Mouse (Mus musculus): ENCODE data around the gene Naip2. TPM values are rescaled to one million over a fixed set of nuclear protein-coding genes. Genes with fewer than 3 reads are reported as not detected.

The Naip2 gene
- total and polyA plus RNA-seq, 3 experiments = 2.4 to 4.0 TPM; not detected in 1

DNA sequence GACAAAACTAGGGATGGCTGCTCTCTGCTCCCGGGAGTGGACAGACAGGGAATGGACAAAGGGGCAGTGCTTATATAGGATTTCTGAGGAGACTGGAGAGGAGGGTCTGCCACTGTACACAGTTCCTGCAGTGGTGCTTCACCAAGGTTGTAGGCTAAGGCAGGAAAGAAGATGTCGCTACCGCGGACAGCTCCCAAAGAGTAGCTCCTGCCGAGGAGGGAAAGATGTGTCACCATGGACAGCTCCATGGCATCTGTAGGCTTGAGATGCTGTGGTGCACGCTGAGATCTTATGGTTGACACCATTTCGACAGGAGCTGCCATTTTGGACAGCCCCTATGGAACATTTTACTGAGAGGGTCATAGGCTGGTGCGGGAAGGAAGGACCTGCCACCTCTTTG, 8.6 kb upstream of the Naip2 start:
- no peaks in the 10 kb centered on the region for H3K27me3 ChIP-seq (ENCODE audit: control insufficient read depth in 1 of 2, insufficient read depth in 2 of 2, low read length in 2 of 2)
- TF ChIP-seq EP300 (IDR thresholded peaks at IDR 0.05; ENCODE audit: low read depth in 1 of 2, low read length in 2 of 2) (no peak), GATA1 (IDR thresholded peaks at IDR 0.05; ENCODE audit: low read depth, low read length) (peak; percentile 34; the same call in 1 of the 2 replicates), ETS1 (IDR thresholded peaks at IDR 0.05; ENCODE audit: low read depth, low read length) (no peak), MYB (IDR thresholded peaks at IDR 0.05; ENCODE audit: low read depth, low read length) (no peak), TBP (IDR thresholded peaks at IDR 0.05; ENCODE audit: low read depth, low read length) (no peak), TAL1 (IDR thresholded peaks at IDR 0.05; ENCODE audit: low read length) (no peak), TCF12 (IDR thresholded peaks at IDR 0.05; ENCODE audit: low read depth, low read length) (no peak), MXI1 (IDR thresholded peaks at IDR 0.05; ENCODE audit: low read depth, low read length) (peak; percentile 91), SIN3A (IDR thresholded peaks at IDR 0.05; ENCODE audit: low read length) (peak; percentile 98)
- DNase-seq (ENCODE audit: low read depth, low spot score) = peak; percentile 90
- no peaks in the 10 kb centered on the region for H3K4me1 ChIP-seq (ENCODE audit: control insufficient read depth in 1 of 2, insufficient read depth in 2 of 2, low read length in 2 of 2)
- H3K79me2 ChIP-seq (ENCODE audit: control insufficient read depth, insufficient read depth, low read length, poor library complexity) = no peaks in the 10 kb centered on the region
- H3K4me3 ChIP-seq (ENCODE audit: control insufficient read depth in 1 of 2, insufficient read depth in 1 of 2, low read depth in 2 of 2, low read length in 2 of 2) = no peak overlapping the region
- H3K36me3 ChIP-seq (ENCODE audit: control insufficient read depth in 1 of 2, insufficient read depth in 2 of 2, low read length in 2 of 2) = no peaks in the 10 kb centered on the region
- H3K9me3 ChIP-seq (replicated peaks; ENCODE audit: insufficient read depth, low read length) = no peaks in the 10 kb centered on the region
- H3K9ac ChIP-seq (ENCODE audit: control insufficient read depth, low read depth, low read length, poor library complexity, severe bottlenecking) = no peak overlapping the region
- H3K27ac ChIP-seq (ENCODE audit: control insufficient read depth, low read depth, low read length) = no peak overlapping the region

DNA sequence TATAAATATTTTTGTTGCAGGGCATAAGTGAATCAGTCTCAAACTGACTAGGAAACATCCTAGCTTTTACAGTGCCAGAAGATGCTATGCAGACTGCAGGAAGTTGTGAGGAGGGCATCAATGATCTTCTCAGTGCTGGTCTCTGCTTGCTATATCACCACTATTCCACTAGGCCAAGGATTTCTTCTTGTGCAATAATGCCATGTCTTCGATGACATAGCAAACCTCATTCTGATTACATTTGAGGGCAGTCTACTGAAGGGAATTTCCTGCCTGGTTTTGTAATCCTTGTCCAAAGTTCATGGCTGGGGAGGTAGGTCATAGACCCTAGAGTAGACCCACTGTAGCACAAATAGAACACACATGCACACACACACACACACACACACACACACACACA, 1.4 kb upstream of the Naip2 start:
- Histone ChIP-seq H3K9ac (ENCODE audit: control insufficient read depth, low read depth, low read length, poor library complexity, severe bottlenecking) (no peak overlapping the region), H3K27me3 (ENCODE audit: control insufficient read depth in 1 of 2, insufficient read depth in 2 of 2, low read length in 2 of 2) (no peaks in the 10 kb centered on the region), H3K9me3 (replicated peaks; ENCODE audit: insufficient read depth, low read length) (no peaks in the 10 kb centered on the region), H3K36me3 (ENCODE audit: control insufficient read depth in 1 of 2, insufficient read depth in 2 of 2, low read length in 2 of 2) (peaks cover 0 to 6% of the 10 kb centered on the region in 2 experiments; a peak in 2 of 4 replicates), H3K4me1 (ENCODE audit: control insufficient read depth in 1 of 2, insufficient read depth in 2 of 2, low read length in 2 of 2) (peaks cover 3 to 8% of the 10 kb centered on the region in 2 experiments), H3K4me3 (ENCODE audit: control insufficient read depth in 1 of 2, insufficient read depth in 1 of 2, low read depth in 2 of 2, low read length in 2 of 2) (no peak overlapping the region), H3K79me2 (ENCODE audit: control insufficient read depth, insufficient read depth, low read length, poor library complexity) (no peaks in the 10 kb centered on the region), H3K27ac (ENCODE audit: control insufficient read depth, low read depth, low read length) (no peak overlapping the region)
- TF ChIP-seq TBP (IDR thresholded peaks at IDR 0.05; ENCODE audit: low read depth, low read length) (no peak), ETS1 (IDR thresholded peaks at IDR 0.05; ENCODE audit: low read depth, low read length) (no peak), KAT2A (conservative IDR thresholded peaks at IDR 0.05; ENCODE audit: low read depth, low read length) (no peak), SIN3A (IDR thresholded peaks at IDR 0.05; ENCODE audit: low read length) (no peak), HCFC1 (IDR thresholded peaks at IDR 0.05; ENCODE audit: low read depth, low read length) (no peak), NELFE (IDR thresholded peaks at IDR 0.05; ENCODE audit: low read depth, low read length) (no peak), BHLHE40 (IDR thresholded peaks at IDR 0.05; ENCODE audit: borderline replicate concordance, low read depth, low read length) (no peak), CHD2 (IDR thresholded peaks at IDR 0.05; ENCODE audit: low read length) (no peak), ZNF384 (IDR thresholded peaks at IDR 0.05; ENCODE audit: low read depth, low read length) (no peak), GATA1 (IDR thresholded peaks at IDR 0.05; ENCODE audit: low read depth, low read length) (no peak), CTCF (IDR thresholded peaks at IDR 0.05 in 2 of 3, conservative IDR thresholded peaks at IDR 0.05 in 1 of 3; ENCODE audit: control insufficient read depth in 1 of 3, insufficient read depth in 1 of 3, low read depth in 2 of 3, low read length in 3 of 3, poor library complexity in 1 of 3, severe bottlenecking in 1 of 3) (no peak), MXI1 (IDR thresholded peaks at IDR 0.05; ENCODE audit: low read depth, low read length) (no peak), TCF12 (IDR thresholded peaks at IDR 0.05; ENCODE audit: low read depth, low read length) (no peak), RAD21 (IDR thresholded peaks at IDR 0.05; ENCODE audit: low read depth, low read length) (no peak), EP300 (IDR thresholded peaks at IDR 0.05; ENCODE audit: low read depth in 1 of 2, low read length in 2 of 2) (no peak), MAZ (IDR thresholded peaks at IDR 0.05; ENCODE audit: low read depth, low read length) (no peak), MEF2A (IDR thresholded peaks at IDR 0.05; ENCODE audit: extremely low read depth, insufficient replicate concordance, low read depth, low read length, poor library complexity, severe bottlenecking) (no peak)
- DNase-seq (ENCODE audit: low read depth, low spot score) = no peak

All from MEL (cell line).